Mouse (Mus musculus): ENCODE measurements around the gene Mrpl4. TPM values are rescaled to one million over a fixed set of nuclear protein-coding genes. Genes with fewer than 3 reads are reported as not detected.

Mrpl4 gene
- total and polyA plus RNA-seq, 3 experiments = 42.1 to 103 (median 94.8) TPM

- H3K79me2 ChIP-seq (replicated peaks; ENCODE audit: control insufficient read depth, extremely low read depth, insufficient read depth, poor library complexity, severe bottlenecking) = peaks cover 11% of the 10 kb centered on the region
- H3K9me3 ChIP-seq (replicated peaks; ENCODE audit: low read length) = no peaks in the 10 kb centered on the region
- H3K4me3 ChIP-seq (replicated peaks in 1 of 3; ENCODE audit: low read depth in 2 of 3, low read length in 2 of 3, poor library complexity in 1 of 3) = no peak overlapping the region
- H3K27ac ChIP-seq (ENCODE audit: insufficient read depth, low read depth) = no peak overlapping the region
- no peaks in the 10 kb centered on the region for H3K27me3 ChIP-seq (replicated peaks)
- no peak for DNase-seq (ENCODE audit: extremely low read depth)
- peaks cover 2 to 10% of the 10 kb centered on the region in 2 experiments; a peak in 3 of 4 replicates for H3K4me1 ChIP-seq (ENCODE audit: control insufficient read depth in 1 of 2, insufficient read depth in 2 of 2)
- H3K36me3 ChIP-seq (replicated peaks in 1 of 2; ENCODE audit: control insufficient read depth in 1 of 2, insufficient read depth in 1 of 2, low read length in 1 of 2) = peaks cover 42 to 49% of the 10 kb centered on the region in 2 experiments
- in situ Hi-C loops (cut with MboI; ENCODE audit: low pct_ligation_motif_present, low pct_unique_long_range_greater_than_20kb, low sequenced_read_pairs) = no loop called here
- dilution Hi-C loops (cut with MboI; ENCODE audit: extremely low pct_ligation_motif_present, extremely low pct_unique_long_range_greater_than_20kb, low sequenced_read_pairs) = no loop called here
- TF ChIP-seq ZKSCAN1 (IDR thresholded peaks at IDR 0.05; ENCODE audit: borderline replicate concordance, low read depth, low read length) = no peak
- TF ChIP-seq MAZ (IDR thresholded peaks at IDR 0.05; ENCODE audit: low read depth, low read length) = no peak
- TF ChIP-seq RAD21 (IDR thresholded peaks at IDR 0.05; ENCODE audit: low read depth, low read length) = peak; percentile 20
- TF ChIP-seq ZNF384 (IDR thresholded peaks at IDR 0.05; ENCODE audit: low read depth, low read length) = no peak
- TF ChIP-seq SMC3 (IDR thresholded peaks at IDR 0.05; ENCODE audit: low read depth, low read length) = peak; percentile 36; the same call in 1 of the 2 replicates
- no peak for TF ChIP-seq USF1 (IDR thresholded peaks at IDR 0.05; ENCODE audit: low read depth, low read length)
- no peak for TF ChIP-seq MAX (IDR thresholded peaks at IDR 0.05; ENCODE audit: low read length)
- peak in 1 of 2 experiments; percentile 51; a peak in 2 of 4 replicates for TF ChIP-seq CTCF (conservative IDR thresholded peaks at IDR 0.05 in 1 of 2, IDR thresholded peaks at IDR 0.05 in 1 of 2; ENCODE audit: low read depth in 2 of 2, low read length in 2 of 2)
- TF ChIP-seq MEF2A (IDR thresholded peaks at IDR 0.05; ENCODE audit: borderline replicate concordance, low read depth, low read length) = no peak
- no peak overlapping the region for H3K9ac ChIP-seq (ENCODE audit: insufficient read depth, low read depth)
- no peak overlapping the region for H3K4me2 ChIP-seq (ENCODE audit: insufficient read depth, low read depth, poor library complexity, severe bottlenecking)
Observed at GRCm38 (mm10) chr9:21008007-21008406, 5.5 kb downstream of the Mrpl4 start.

GRCm38 (mm10) chr9:21010362-21010761 is 7.8 kb downstream of the Mrpl4 start:
- H3K27ac ChIP-seq (ENCODE audit: insufficient read depth, low read depth) = no peak overlapping the region
- H3K4me1 ChIP-seq (ENCODE audit: control insufficient read depth in 1 of 2, insufficient read depth in 2 of 2) = peaks cover 7 to 15% of the 10 kb centered on the region in 2 experiments; a peak in 3 of 4 replicates
- no peaks in the 10 kb centered on the region for H3K27me3 ChIP-seq (replicated peaks)
- TF ChIP-seq HCFC1 (IDR thresholded peaks at IDR 0.05; ENCODE audit: low read depth, low read length) (no peak), EP300 (IDR thresholded peaks at IDR 0.05; ENCODE audit: low read length) (no peak), RAD21 (IDR thresholded peaks at IDR 0.05; ENCODE audit: low read depth, low read length) (no peak), POLR2A (IDR thresholded peaks at IDR 0.05; ENCODE audit: low read depth, low read length) (no peak), SIN3A (IDR thresholded peaks at IDR 0.05; ENCODE audit: low read length) (no peak), TCF12 (IDR thresholded peaks at IDR 0.05; ENCODE audit: low read depth, low read length) (no peak), ZMIZ1 (IDR thresholded peaks at IDR 0.05; ENCODE audit: low read depth, low read length) (no peak)
- no peak overlapping the region for H3K4me3 ChIP-seq (replicated peaks in 1 of 3; ENCODE audit: low read depth in 2 of 3, low read length in 2 of 3, poor library complexity in 1 of 3)
- no peak for DNase-seq (ENCODE audit: extremely low read depth)
- dilution Hi-C loops (cut with MboI; ENCODE audit: extremely low pct_ligation_motif_present, extremely low pct_unique_long_range_greater_than_20kb, low sequenced_read_pairs) = no loop called here
- peaks cover 33 to 39% of the 10 kb centered on the region in 2 experiments for H3K36me3 ChIP-seq (replicated peaks in 1 of 2; ENCODE audit: control insufficient read depth in 1 of 2, insufficient read depth in 1 of 2, low read length in 1 of 2)
- H3K9ac ChIP-seq (ENCODE audit: insufficient read depth, low read depth) = no peak overlapping the region
- no peak overlapping the region for H3K4me2 ChIP-seq (ENCODE audit: insufficient read depth, low read depth, poor library complexity, severe bottlenecking)
- H3K79me2 ChIP-seq (replicated peaks; ENCODE audit: control insufficient read depth, extremely low read depth, insufficient read depth, poor library complexity, severe bottlenecking) = no peaks in the 10 kb centered on the region; the same call in 1 of the 2 replicates
- H3K9me3 ChIP-seq (replicated peaks; ENCODE audit: low read length) = no peaks in the 10 kb centered on the region
- in situ Hi-C loops (cut with MboI; ENCODE audit: low pct_ligation_motif_present, low pct_unique_long_range_greater_than_20kb, low sequenced_read_pairs) = loop anchor here (10.0 kb wide), 1 partner anchor 134 kb away; the partner anchor contains the start of gene Cdc37
